Mouse (Mus musculus) embryonic facial prominence, embryonic 10.5 days (tissue): Measurements from ENCODE around the gene Mt2. TPM values are rescaled to one million over a fixed set of nuclear protein-coding genes. Genes with fewer than 3 reads are reported as not detected.
A peak's percentile ranks its signal among the peaks of the same experiment; 100 is the strongest.

ENCODE experiments used
- DNase-seq: peaks from one replicate; pipeline ENCODE4 v3.0.0-alpha.2; 2017; ENCODE audit warnings: low spot score
- H3K27ac ChIP-seq: fragments of 300-500 bp; sonication (generic); replicated peaks from 2 replicates; pipeline ENCODE4 v1.5.1; 2016; ENCODE audit warnings: mild to moderate bottlenecking
- H3K27me3 ChIP-seq: fragments of 300-500 bp; sonication (generic); replicated peaks from 2 replicates; pipeline ENCODE4 v1.6.1; 2016; ENCODE audit warnings: low read depth, mild to moderate bottlenecking; ENCODE audit not compliant: poor library complexity, severe bottlenecking
- H3K36me3 ChIP-seq: fragments of 300-500 bp; sonication (generic); replicated peaks from 2 replicates; pipeline ENCODE4 v1.6.1; 2016; ENCODE audit warnings: mild to moderate bottlenecking, moderate library complexity
- H3K4me1 ChIP-seq: fragments of 300-500 bp; sonication (generic); 2 replicates; pipeline ENCODE4 v1.6.1; 2016
- H3K4me3 ChIP-seq: fragments of 300-500 bp; sonication (generic); 2 replicates; pipeline ENCODE4 v1.5.1; 2016; ENCODE audit warnings: mild to moderate bottlenecking, moderate library complexity
- H3K9me3 ChIP-seq: fragments of 300-500 bp; sonication (generic); 2 replicates; pipeline ENCODE4 v1.6.1; 2016; ENCODE audit warnings: mild to moderate bottlenecking
- WGBS: fragments of 180-500 bp; shearing (Covaris S2); methylation state at CpG from one replicate; pipeline ENCODE4 v1.1.7; 2016; 5-methylcytosine and 5-hydroxymethylcytosine counted together
- polyA plus RNA-seq: library from polyadenylated mRNA; unstranded; fragments of >200 nt; fragmentation: Nextera tagmentation; extraction: Ambion mirVana; gene quantifications from 2 replicates; pipeline ENCODE4 v1.2.1, GENCODE M21; 2016

Gene Mt2
- polyA plus RNA-seq, 1 experiment from 2014 or later: 55.1 TPM

GRCm38 (mm10) chr8:94189275-94190031 is 17.0 kb downstream of the Mt2 start:
- WGBS: 67% methylated on average over 13 of the region's 13 CpGs
- H3K4me3 ChIP-seq: no peak overlapping the region
- DNase-seq: no peak
- H3K4me1 ChIP-seq: peaks cover 48% of the 10 kb centered on the region
- no peak overlapping the region for H3K27ac ChIP-seq
- no peaks in the 10 kb centered on the region for H3K9me3 ChIP-seq
- no peaks in the 10 kb centered on the region for H3K36me3 ChIP-seq
- H3K27me3 ChIP-seq: peaks cover 60% of the 10 kb centered on the region

GRCm38 (mm10) chr8:94191101-94191691 is 18.7 kb downstream of the Mt2 start:
- peaks cover 44% of the 10 kb centered on the region for H3K4me1 ChIP-seq
- peaks cover 43% of the 10 kb centered on the region for H3K27me3 ChIP-seq
- 24% methylated on average over 21 of the region's 21 CpGs for WGBS
- peak overlapping the region; percentile 14; the same call in 1 of the 2 replicates for H3K27ac ChIP-seq
- peak overlapping the region; percentile 53 for H3K4me3 ChIP-seq
- no peaks in the 10 kb centered on the region for H3K36me3 ChIP-seq
- no peaks in the 10 kb centered on the region for H3K9me3 ChIP-seq
- DNase-seq: peak; percentile 66

- Histone ChIP-seq H3K9me3 (no peaks in the 10 kb centered on the region), H3K27ac (no peak overlapping the region), H3K4me3 (no peak overlapping the region), H3K4me1 (peaks cover 28% of the 10 kb centered on the region), H3K27me3 (peaks cover 25% of the 10 kb centered on the region), H3K36me3 (no peaks in the 10 kb centered on the region)
- WGBS: 37% methylated on average over 1 of the region's 1 CpGs
- DNase-seq: no peak
These were observed 20.5 kb downstream of the Mt2 start for GRCm38 (mm10) chr8:94192926-94193325.

- 85% methylated on average over 7 of the region's 7 CpGs for WGBS
- Histone ChIP-seq H3K4me3 (no peak overlapping the region), H3K27ac (no peak overlapping the region), H3K9me3 (no peaks in the 10 kb centered on the region), H3K4me1 (peaks cover 22% of the 10 kb centered on the region), H3K27me3 (peaks cover 9% of the 10 kb centered on the region; the same call in 1 of the 2 replicates), H3K36me3 (no peaks in the 10 kb centered on the region)
- DNase-seq: no peak
These were observed 22.2 kb downstream of the Mt2 start for GRCm38 (mm10) chr8:94194591-94195223.

GRCm38 (mm10) chr8:94199202-94199869 is 26.9 kb downstream of the Mt2 start:
- Histone ChIP-seq H3K9me3 (no peaks in the 10 kb centered on the region), H3K27ac (no peak overlapping the region), H3K36me3 (no peaks in the 10 kb centered on the region), H3K27me3 (no peaks in the 10 kb centered on the region), H3K4me3 (no peak overlapping the region), H3K4me1 (no peaks in the 10 kb centered on the region)
- WGBS: 45% methylated on average over 10 of the region's 10 CpGs
- peak; percentile 75 for DNase-seq

GRCm38 (mm10) chr8:94204043-94204442 is 31.6 kb downstream of the Mt2 start:
- Histone ChIP-seq H3K9me3 (no peaks in the 10 kb centered on the region), H3K4me1 (no peaks in the 10 kb centered on the region), H3K4me3 (no peak overlapping the region), H3K27me3 (no peaks in the 10 kb centered on the region), H3K27ac (no peak overlapping the region), H3K36me3 (no peaks in the 10 kb centered on the region)
- 81% methylated on average over 3 of the region's 3 CpGs for WGBS
- DNase-seq: no peak

GRCm38 (mm10) chr8:94205736-94206135 is 33.3 kb downstream of the Mt2 start:
- Histone ChIP-seq H3K36me3 (no peaks in the 10 kb centered on the region), H3K27me3 (no peaks in the 10 kb centered on the region), H3K4me3 (no peak overlapping the region), H3K4me1 (no peaks in the 10 kb centered on the region), H3K9me3 (no peaks in the 10 kb centered on the region), H3K27ac (no peak overlapping the region)
- WGBS: 17% methylated on average over 5 of the region's 5 CpGs
- DNase-seq: peak; percentile 83

GRCm38 (mm10) chr8:94206256-94206655 is 33.8 kb downstream of the Mt2 start:
- WGBS: 79% methylated on average over 8 of the region's 8 CpGs
- DNase-seq: no peak
- Histone ChIP-seq H3K9me3 (no peaks in the 10 kb centered on the region), H3K4me1 (no peaks in the 10 kb centered on the region), H3K27ac (no peak overlapping the region), H3K36me3 (no peaks in the 10 kb centered on the region), H3K4me3 (no peak overlapping the region), H3K27me3 (no peaks in the 10 kb centered on the region)

GRCm38 (mm10) chr8:94207491-94207890 is 35.0 kb downstream of the Mt2 start:
- Histone ChIP-seq H3K4me3 (no peak overlapping the region), H3K27ac (no peak overlapping the region), H3K36me3 (no peaks in the 10 kb centered on the region), H3K4me1 (no peaks in the 10 kb centered on the region), H3K9me3 (no peaks in the 10 kb centered on the region), H3K27me3 (no peaks in the 10 kb centered on the region)
- no peak for DNase-seq
- WGBS: 74% methylated on average over 2 of the region's 2 CpGs

- H3K36me3 ChIP-seq: no peaks in the 10 kb centered on the region
- DNase-seq: no peak
These were observed 37.2 kb downstream of the Mt2 start for GRCm38 (mm10) chr8:94209639-94210038.

GRCm38 (mm10) chr8:94210225-94210624 is 37.8 kb downstream of the Mt2 start:
- no peak for DNase-seq
- Histone ChIP-seq H3K4me1 (peaks cover 11% of the 10 kb centered on the region), H3K4me3 (no peak overlapping the region), H3K36me3 (no peaks in the 10 kb centered on the region), H3K9me3 (no peaks in the 10 kb centered on the region), H3K27ac (no peak overlapping the region), H3K27me3 (no peaks in the 10 kb centered on the region)
- 77% methylated on average over 3 of the region's 3 CpGs for WGBS

More at GRCm38 (mm10) chr8:94209639-94210038, 37.2 kb downstream of the Mt2 start:
- H3K27me3 ChIP-seq: no peaks in the 10 kb centered on the region
- WGBS: 85% methylated on average over 6 of the region's 6 CpGs
- peaks cover 7% of the 10 kb centered on the region for H3K4me1 ChIP-seq
- no peak overlapping the region for H3K27ac ChIP-seq
- no peaks in the 10 kb centered on the region for H3K9me3 ChIP-seq
- no peak overlapping the region for H3K4me3 ChIP-seq

- no peak for DNase-seq
- Histone ChIP-seq H3K9me3 (no peaks in the 10 kb centered on the region), H3K36me3 (no peaks in the 10 kb centered on the region), H3K27ac (no peak overlapping the region), H3K4me3 (peak overlapping the region; percentile 81), H3K27me3 (no peaks in the 10 kb centered on the region), H3K4me1 (peaks cover 25% of the 10 kb centered on the region)
- 68% methylated on average over 6 of the region's 6 CpGs for WGBS
These were observed 41.4 kb downstream of the Mt2 start for GRCm38 (mm10) chr8:94213819-94214218.
